Mouse (Mus musculus): ENCODE results near the gene Irgc1.
A peak's percentile ranks its signal among the peaks of the same experiment; 100 is the strongest.

DNA sequence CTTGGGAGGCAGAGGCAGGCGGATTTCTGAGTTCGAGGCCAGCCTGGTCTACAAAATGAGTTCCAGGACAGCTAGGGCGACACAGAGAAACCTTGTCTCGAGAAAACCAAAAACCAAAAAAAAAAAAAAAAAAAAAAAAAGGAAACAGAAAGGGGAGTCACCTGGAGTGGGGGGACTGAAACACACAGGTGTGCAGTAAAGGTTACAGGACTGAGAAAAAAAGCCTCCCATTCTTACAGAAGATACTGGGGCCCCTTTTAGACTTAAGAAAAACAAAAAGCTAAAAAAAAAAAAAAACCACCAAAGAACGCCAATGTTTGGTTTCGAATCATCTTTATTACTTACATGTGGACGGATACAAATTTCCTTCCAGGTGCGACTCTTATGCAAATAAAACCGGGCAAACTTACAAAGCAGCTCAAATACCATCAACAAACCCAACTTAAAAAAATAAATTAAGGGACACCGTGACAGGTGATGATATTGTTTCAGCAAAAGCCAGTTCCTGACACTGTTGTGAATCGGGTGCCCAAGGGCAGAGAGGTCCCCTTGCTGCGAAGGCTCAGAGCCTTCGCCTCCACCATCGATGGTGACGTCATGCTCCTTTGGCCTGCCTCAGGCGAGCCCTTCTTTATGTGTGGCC is 69.2 kb downstream of the Irgc1 start:
- TF ChIP-seq CHD2 (IDR thresholded peaks at IDR 0.05; ENCODE audit: low read depth, low read length) (no peak), MAFK (IDR thresholded peaks at IDR 0.05; ENCODE audit: insufficient read depth, low read depth, low read length) (no peak), HCFC1 (IDR thresholded peaks at IDR 0.05; ENCODE audit: borderline replicate concordance, insufficient read depth, low read length) (no peak), ZNF384 (IDR thresholded peaks at IDR 0.05; ENCODE audit: low read depth, low read length) (peak; percentile 85)

Measured in ES-E14 (cell line).